Mouse (Mus musculus) cerebellum, adult (tissue): ENCODE data around the gene Akap6.

Source experiments
- ATAC-seq: cut with Nextera tagmentation; 2 replicates; pipeline ENCODE4 v1.9.2; 2017; ENCODE audit warnings: mild to moderate bottlenecking, moderate library complexity, mixed read lengths; ENCODE audit not compliant: insufficient number of reproducible peaks, low FRiP score, low TSS enrichment

Gene Akap6

GRCm38 (mm10) chr12:52699146-52699545, at the start of gene Akap6:
Gene Akap6, plus strand, starts transcription at chr12:52699383.
- peak; percentile 78 for ATAC-seq

GRCm38 (mm10) chr12:52662907-52663790, 36.0 kb upstream of the Akap6 start:
- ATAC-seq, result no peak

- no peak for ATAC-seq
Measured at GRCm38 (mm10) chr12:52664944-52665343, 34.2 kb upstream of the Akap6 start.

- no peak for ATAC-seq
Measured at GRCm38 (mm10) chr12:52671436-52671835, 27.7 kb upstream of the Akap6 start.

GRCm38 (mm10) chr12:52671943-52672342, 27.2 kb upstream of the Akap6 start:
- no peak for ATAC-seq

GRCm38 (mm10) chr12:52673361-52673960, 25.7 kb upstream of the Akap6 start:
- ATAC-seq, result no peak

- peak; percentile 80 for ATAC-seq
Measured at GRCm38 (mm10) chr12:52675010-52675409, 24.2 kb upstream of the Akap6 start.

- ATAC-seq, result no peak
Measured at GRCm38 (mm10) chr12:52687355-52687754, 11.8 kb upstream of the Akap6 start.

- ATAC-seq, result no peak
Measured at GRCm38 (mm10) chr12:52688712-52689111, 10.5 kb upstream of the Akap6 start.

- no peak for ATAC-seq
Measured at GRCm38 (mm10) chr12:52691552-52691951, 7.6 kb upstream of the Akap6 start.

GRCm38 (mm10) chr12:52692290-52692974, 6.8 kb upstream of the Akap6 start:
- no peak for ATAC-seq

- ATAC-seq, result no peak
Measured at GRCm38 (mm10) chr12:52697407-52698109, 1.6 kb upstream of the Akap6 start.

GRCm38 (mm10) chr12:52698276-52698930, 780 bp upstream of the Akap6 start:
- ATAC-seq, result no peak

- ATAC-seq, result peak; percentile 54; the same call in 1 of the 2 replicates
Measured at GRCm38 (mm10) chr12:52699961-52700696, 946 bp downstream of the Akap6 start.

GRCm38 (mm10) chr12:52700697-52701191, 1.6 kb downstream of the Akap6 start:
- ATAC-seq, result peak; percentile 21; the same call in 1 of the 2 replicates

- no peak for ATAC-seq
Measured at GRCm38 (mm10) chr12:52701201-52701641, 2.0 kb downstream of the Akap6 start.

- no peak for ATAC-seq
Measured at GRCm38 (mm10) chr12:52702368-52702967, 3.3 kb downstream of the Akap6 start.

GRCm38 (mm10) chr12:52704081-52704480, 4.9 kb downstream of the Akap6 start:
- no peak for ATAC-seq

- no peak for ATAC-seq
Measured at GRCm38 (mm10) chr12:52704810-52705209, 5.6 kb downstream of the Akap6 start.
